Mouse (Mus musculus): Measurements from ENCODE around the gene Rab40b. TPM values are rescaled to one million over a fixed set of nuclear protein-coding genes. Genes with fewer than 3 reads are reported as not detected.
"Not testable (repeated sequence)": the region's sequence is repeated elsewhere in the genome, so short reads cannot be mapped to it uniquely, and the experiment has no call there.

Rab40b gene
- polyA plus RNA-seq, 1 experiment, result 0.51 TPM

- peaks cover 29% of the 10 kb centered on the region for H3K36me3 ChIP-seq (ENCODE audit: control insufficient read depth, insufficient read depth, low read length)
- no peak for TF ChIP-seq CTCF (IDR thresholded peaks at IDR 0.05; ENCODE audit: extremely low read depth, insufficient read length, insufficient replicate concordance, low read depth, low read length)
- 21% methylated on average over 1 of the region's 1 CpGs for WGBS
- no peaks in the 10 kb centered on the region for H3K27me3 ChIP-seq (ENCODE audit: control insufficient read depth, insufficient read depth, low read length)
- H3K27ac ChIP-seq (ENCODE audit: insufficient read depth, low read depth, low read length), result peak overlapping the region; percentile 73
- no peak overlapping the region for H3K4me3 ChIP-seq (ENCODE audit: low read depth, low read length)
- H3K4me1 ChIP-seq (ENCODE audit: control insufficient read depth, insufficient read depth, insufficient read length, low read length), result peaks cover 8% of the 10 kb centered on the region; the same call in 1 of the 2 replicates
Observed at GRCm38 (mm10) chr11:121326034-121326433, 62.0 kb downstream of the Rab40b start.

- 93% methylated on average over 6 of the region's 6 CpGs for WGBS
- H3K4me1 ChIP-seq (ENCODE audit: control insufficient read depth, insufficient read depth, insufficient read length, low read length); H3K4me3 ChIP-seq (ENCODE audit: low read depth, low read length); H3K27ac ChIP-seq (ENCODE audit: insufficient read depth, low read depth, low read length); H3K27me3 ChIP-seq (ENCODE audit: control insufficient read depth, insufficient read depth, low read length): not testable (repeated sequence)
- peaks cover 49% of the 10 kb centered on the region for H3K36me3 ChIP-seq (ENCODE audit: control insufficient read depth, insufficient read depth, low read length)
Observed at GRCm38 (mm10) chr11:121307712-121308111, 80.3 kb downstream of the Rab40b start.

GRCm38 (mm10) chr11:121306608-121307007, 81.4 kb downstream of the Rab40b start:
- Histone ChIP-seq H3K27me3 (ENCODE audit: control insufficient read depth, insufficient read depth, low read length) (no peaks in the 10 kb centered on the region), H3K27ac (ENCODE audit: insufficient read depth, low read depth, low read length) (no peak overlapping the region), H3K4me3 (ENCODE audit: low read depth, low read length) (no peak overlapping the region), H3K4me1 (ENCODE audit: control insufficient read depth, insufficient read depth, insufficient read length, low read length) (no peaks in the 10 kb centered on the region), H3K36me3 (ENCODE audit: control insufficient read depth, insufficient read depth, low read length) (peaks cover 53% of the 10 kb centered on the region)
- WGBS, result 95% methylated on average over 8 of the region's 8 CpGs
- no peak for TF ChIP-seq CTCF (IDR thresholded peaks at IDR 0.05; ENCODE audit: extremely low read depth, insufficient read length, insufficient replicate concordance, low read depth, low read length)
- TF ChIP-seq POLR2A (IDR thresholded peaks at IDR 0.05; ENCODE audit: low read depth, low read length), result no peak

Other genes starting within 250 kb of the Rab40b start
- not detected in 2 replicates for gene Tex19.1, start 242.1 kb downstream of the Rab40b start, polyA plus RNA-seq (2012; rRNA removed)
- gene Uts2r, start 228.0 kb downstream of the Rab40b start, polyA plus RNA-seq (2012; rRNA removed), result not detected in 2 replicates
- gene Hexdc, start 183.8 kb downstream of the Rab40b start, polyA plus RNA-seq (2012; rRNA removed), result 12.5 and 27.9 TPM in 2 replicates
- 8.6 and 13.1 TPM in 2 replicates for gene Ogfod3, start 183.5 kb downstream of the Rab40b start, polyA plus RNA-seq (2012; rRNA removed)
- gene Cybc1, start 158.9 kb downstream of the Rab40b start, polyA plus RNA-seq (2012; rRNA removed), result 16.4 and 20.8 TPM in 2 replicates
- gene Narf, start 151.0 kb downstream of the Rab40b start, polyA plus RNA-seq (2012; rRNA removed), result 15.3 and 23.9 TPM in 2 replicates
- gene Foxk2, start 128.3 kb downstream of the Rab40b start, polyA plus RNA-seq (2012; rRNA removed), result 22.4 and 23.6 TPM in 2 replicates
- 17.6 and 26.4 TPM in 2 replicates for gene Wdr45b, start 33.8 kb downstream of the Rab40b start, polyA plus RNA-seq (2012; rRNA removed)
- gene Fn3krp, start 33.1 kb upstream of the Rab40b start, polyA plus RNA-seq (2012; rRNA removed), result 1.3 and 1.9 TPM in 2 replicates
- 0.95 and 1.0 TPM in 2 replicates for gene Fn3k, start 46.7 kb upstream of the Rab40b start, polyA plus RNA-seq (2012; rRNA removed)
- 23.2 and 45.7 TPM in 2 replicates for gene Tbcd, start 63.7 kb upstream of the Rab40b start, polyA plus RNA-seq (2012; rRNA removed)
- 0.67 TPM in 1 of 2 replicates, not detected in the other for gene Zfp750, start 131.1 kb upstream of the Rab40b start, polyA plus RNA-seq (2012; rRNA removed)

All from small intestine, adult 2 months (tissue).